Mouse (Mus musculus) kidney, adult 8-10 months (tissue): ENCODE measurements around the gene Agfg1.

ENCODE experiments used
- DNase-seq, 2 experiments: peaks; one replicate each; pipeline ENCODE4 v3.0.0; 2022

The Agfg1 gene

GRCm38 (mm10) chr1:82839296-82839613 is at the start of gene Agfg1:
Agfg1 (plus strand) TSS chr1:82839483.
- DNase-seq: peak; percentile 89 to 95

GRCm38 (mm10) chr1:82791105-82791504 is 48.2 kb upstream of the Agfg1 start:
- no peak for DNase-seq

- no peak for DNase-seq
These were observed 47.0 kb upstream of the Agfg1 start for GRCm38 (mm10) chr1:82792238-82792637.

GRCm38 (mm10) chr1:82793110-82793509 is 46.2 kb upstream of the Agfg1 start:
- no peak for DNase-seq

GRCm38 (mm10) chr1:82793986-82794385 is 45.3 kb upstream of the Agfg1 start:
- DNase-seq: no peak

GRCm38 (mm10) chr1:82795211-82795610 is 44.1 kb upstream of the Agfg1 start:
- DNase-seq: no peak

GRCm38 (mm10) chr1:82795702-82796443 is 43.4 kb upstream of the Agfg1 start:
- DNase-seq: no peak

- DNase-seq: no peak
These were observed 42.2 kb upstream of the Agfg1 start for GRCm38 (mm10) chr1:82797088-82797487.

GRCm38 (mm10) chr1:82798304-82798703 is 41.0 kb upstream of the Agfg1 start:
- DNase-seq: peak in 1 of 2 experiments; percentile 13

- no peak for DNase-seq
These were observed 40.4 kb upstream of the Agfg1 start for GRCm38 (mm10) chr1:82798922-82799321.

- DNase-seq: no peak
These were observed 38.0 kb upstream of the Agfg1 start for GRCm38 (mm10) chr1:82801105-82801783.

- peak in 1 of 2 experiments; percentile 19 for DNase-seq
These were observed 35.7 kb upstream of the Agfg1 start for GRCm38 (mm10) chr1:82803608-82804007.

GRCm38 (mm10) chr1:82804059-82804458 is 35.2 kb upstream of the Agfg1 start:
- DNase-seq: no peak

GRCm38 (mm10) chr1:82806391-82806790 is 32.9 kb upstream of the Agfg1 start:
- DNase-seq: no peak

- DNase-seq: no peak
These were observed 32.1 kb upstream of the Agfg1 start for GRCm38 (mm10) chr1:82807206-82807605.

GRCm38 (mm10) chr1:82808564-82808963 is 30.7 kb upstream of the Agfg1 start:
- no peak for DNase-seq

- DNase-seq: peak; percentile 72 to 88
These were observed 27.5 kb upstream of the Agfg1 start for GRCm38 (mm10) chr1:82811766-82812165.

- DNase-seq: peak; percentile 33 to 35
These were observed 23.2 kb upstream of the Agfg1 start for GRCm38 (mm10) chr1:82815941-82816716.

GRCm38 (mm10) chr1:82819366-82819765 is 19.9 kb upstream of the Agfg1 start:
- DNase-seq: no peak

- DNase-seq: no peak
These were observed 19.1 kb upstream of the Agfg1 start for GRCm38 (mm10) chr1:82820179-82820578.

- DNase-seq: no peak
These were observed 18.6 kb upstream of the Agfg1 start for GRCm38 (mm10) chr1:82820626-82821186.

- DNase-seq: no peak
These were observed 17.4 kb upstream of the Agfg1 start for GRCm38 (mm10) chr1:82821846-82822245.

GRCm38 (mm10) chr1:82824147-82824546 is 15.1 kb upstream of the Agfg1 start:
- no peak for DNase-seq
